Comparison of ENCODE assay signal across 27 mouse cellular contexts in genomic region chr5:30493723-30494122, GRCm38 (mm10). TPM values are rescaled to one million over a fixed set of nuclear protein-coding genes. Genes with fewer than 3 reads are reported as not detected.
"Had no signal": no experiment of that assay in that cellular context is flagged by ENCODE, and none has a peak within 500 bp of the region (broad histone marks: within the 10 kb centered on the region; RNA-seq: fewer than 3 reads in every experiment).

No protein-coding gene starts in this region.

- H3K27me3 ChIP-seq: lung, embryonic 15.5 days; midbrain, embryonic 12.5 days; neural tube, embryonic 13.5 days; neural tube, embryonic 15.5 days; stomach, embryonic 15.5 days had no signal

- H3K36me3 ChIP-seq: lung, embryonic 15.5 days; midbrain, embryonic 10.5 days; midbrain, embryonic 12.5 days; neural tube, embryonic 13.5 days; neural tube, embryonic 15.5 days; stomach, embryonic 15.5 days had no signal

- H3K4me3 ChIP-seq: lung, embryonic 15.5 days; megakaryocyte, embryonic 14.5 days; midbrain, embryonic 10.5 days; midbrain, embryonic 12.5 days; myocyte; neural tube, embryonic 13.5 days; neural tube, embryonic 15.5 days; stomach, embryonic 15.5 days had no signal

- H3K9ac ChIP-seq: liver, postnatal 0 days; lung, embryonic 15.5 days; midbrain, embryonic 12.5 days; neural tube, embryonic 13.5 days; neural tube, embryonic 15.5 days; stomach, embryonic 15.5 days had no signal

- DNase-seq: liver, postnatal 0 days; lung, adult 2 months; lung, postnatal 14 days; lung, postnatal 36 days; midbrain, embryonic 14.5 days; retina, postnatal 1 day; right cerebral cortex, adult 18-20 months; right cerebral cortex, postnatal 25 days; right cerebral cortex, postnatal 4 days; thymus, adult 2 months; thymus, postnatal 36 days had no signal

- H3K27ac ChIP-seq: lung, embryonic 15.5 days; macrophage; midbrain, embryonic 10.5 days; midbrain, embryonic 12.5 days; neural tube, embryonic 13.5 days; neural tube, embryonic 15.5 days; stomach, embryonic 15.5 days had no signal

- H3K4me1 ChIP-seq: megakaryocyte, embryonic 14.5 days; midbrain, embryonic 10.5 days; midbrain, embryonic 12.5 days; neural tube, embryonic 13.5 days; neural tube, embryonic 15.5 days had no signal

- H3K4me2 ChIP-seq: lung, embryonic 15.5 days; midbrain, embryonic 12.5 days; neural tube, embryonic 13.5 days; neural tube, embryonic 15.5 days; stomach, embryonic 15.5 days had no signal

- H3K9me3 ChIP-seq: lung, embryonic 15.5 days; megakaryocyte, embryonic 14.5 days; midbrain, embryonic 10.5 days; midbrain, embryonic 12.5 days; neural tube, embryonic 13.5 days; neural tube, embryonic 15.5 days; stomach, embryonic 15.5 days had no signal

- ATAC-seq: liver, postnatal 0 days; lung, postnatal 0 days; midbrain, embryonic 16.5 days had no signal

RNA-seq across cellular contexts. Expression of gene 1700001C02Rik, which starts 27.9 kb away (rescaled TPM):
- total RNA-seq: megakaryocyte progenitor cell, adult 5-6 weeks had no signal
- polyA plus RNA-seq: liver, postnatal 0 days; macrophage; midbrain, embryonic 10.5 days; midbrain, embryonic 12.5 days; myocyte; neural tube, embryonic 11.5 days; neural tube, embryonic 13.5 days; small intestine, adult 2 months; spleen, adult 2 months; stomach, postnatal 0 days had no signal

RNA-seq across cellular contexts. Expression of gene Otof, which starts 32.0 kb away (rescaled TPM):
- polyA plus RNA-seq: liver, postnatal 0 days; macrophage; myocyte had no signal

RNA-seq across cellular contexts. Expression of gene Cib4, which starts 51.9 kb away (rescaled TPM):
- total RNA-seq: megakaryocyte progenitor cell, adult 5-6 weeks had no signal
- polyA plus RNA-seq: liver, postnatal 0 days; macrophage; midbrain, embryonic 10.5 days; midbrain, embryonic 12.5 days; midbrain, embryonic 14.5 days; midbrain, embryonic 16.5 days; myocyte; neural tube, embryonic 11.5 days; neural tube, embryonic 13.5 days; neural tube, embryonic 15.5 days; small intestine, adult 2 months; spleen, adult 2 months; stomach, embryonic 15.5 days; thymus, adult 2 months had no signal
